Mouse (Mus musculus): Measurements from ENCODE around the gene Setd5.

DNA sequence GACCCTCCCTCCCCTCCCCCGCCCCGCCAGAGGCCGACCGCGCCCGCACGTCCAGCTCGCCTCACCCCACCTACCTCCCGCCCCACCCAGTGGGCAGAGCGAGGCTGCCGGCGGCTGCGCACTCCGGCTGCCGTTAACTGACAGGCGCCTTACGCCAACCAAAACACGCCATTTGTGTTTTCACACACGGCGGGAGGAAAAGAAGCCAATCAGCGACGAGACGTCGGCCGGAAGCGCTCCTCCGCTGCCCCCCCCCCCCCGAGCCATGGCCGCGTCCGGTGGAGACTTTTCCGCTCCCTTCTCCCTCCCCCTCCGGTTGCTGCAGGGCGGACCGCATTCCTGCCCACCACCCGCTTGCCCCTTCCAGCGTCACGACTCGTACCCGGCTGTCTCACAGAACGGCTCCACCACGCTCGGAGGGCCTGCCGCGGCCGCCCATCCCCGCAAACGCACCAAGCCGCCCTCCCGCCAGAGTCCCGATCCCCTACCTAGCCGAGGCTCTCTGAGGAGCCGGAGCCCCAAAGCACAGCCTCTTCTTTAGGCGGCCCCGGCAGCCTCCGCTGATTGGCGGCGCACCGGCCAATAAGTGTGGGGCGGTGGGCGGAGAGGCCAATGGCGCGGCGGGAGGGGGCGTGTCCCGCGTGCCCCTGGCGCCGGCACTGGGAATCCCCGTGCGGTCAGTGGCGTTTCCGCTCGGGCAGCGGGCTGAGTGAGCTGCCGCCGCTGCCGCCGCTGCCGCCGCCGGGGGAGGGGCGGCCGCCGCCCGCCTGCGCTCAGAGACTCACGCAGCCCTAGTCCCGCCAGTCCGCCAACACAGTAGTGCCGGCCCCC lies at the start of gene Setd5:
- TF ChIP-seq GATA1 (IDR thresholded peaks at IDR 0.05; ENCODE audit: low read length) (no peak), TAL1 (IDR thresholded peaks at IDR 0.05; ENCODE audit: low read length) (no peak)
